Mouse (Mus musculus): ENCODE measurements around the gene Cfap57.

- TF ChIP-seq CTCF (conservative IDR thresholded peaks at IDR 0.05; ENCODE audit: low read length) = no peak
- TF ChIP-seq NANOG (IDR thresholded peaks at IDR 0.05; ENCODE audit: borderline replicate concordance, low read length) = no peak
These were observed 115.0 kb downstream of the Cfap57 start for GRCm38 (mm10) chr4:118505551-118505950.
